Mouse (Mus musculus): Measurements from ENCODE around the gene Thsd4. TPM values are rescaled to one million over a fixed set of nuclear protein-coding genes. Genes with fewer than 3 reads are reported as not detected.
A peak's percentile ranks its signal among the peaks of the same experiment; 100 is the strongest.
"Not testable (repeated sequence)": the region's sequence is repeated elsewhere in the genome, so short reads cannot be mapped to it uniquely, and the experiment has no call there.

Thsd4 gene
- total and polyA plus RNA-seq, 2 experiments from 2014 or later, result 4.9 to 15.3 TPM

GRCm38 (mm10) chr9:60279556-60279955 lies 242.3 kb downstream of the Thsd4 start:
- Histone ChIP-seq H3K9ac (replicated peaks; ENCODE audit: low read length) (no peak overlapping the region), H3K4me3 (ENCODE audit: low read length) (no peak overlapping the region), H3K36me3 (ENCODE audit: insufficient read depth, low read length) (no peaks in the 10 kb centered on the region), H3K9me3 (ENCODE audit: low read length) (no peaks in the 10 kb centered on the region), H3K27ac (no peak overlapping the region), H3K4me1 (ENCODE audit: insufficient read depth, low read length) (no peaks in the 10 kb centered on the region), H3K27me3 (ENCODE audit: insufficient read depth, low read length) (no peaks in the 10 kb centered on the region), H3K4me2 (ENCODE audit: low read depth, low read length) (no peak overlapping the region)
- TF ChIP-seq CTCF (IDR thresholded peaks at IDR 0.05; ENCODE audit: low read depth), result no peak
- ATAC-seq, result no peak
- 88% methylated on average over 6 of the region's 6 CpGs for WGBS
- no peak for DNase-seq (ENCODE audit: low spot score)

GRCm38 (mm10) chr9:60276351-60276750 lies 245.5 kb downstream of the Thsd4 start:
- WGBS, result 27% methylated on average over 5 of the region's 5 CpGs
- H3K36me3 ChIP-seq (ENCODE audit: insufficient read depth, low read length), result no peaks in the 10 kb centered on the region
- no peak overlapping the region for H3K27ac ChIP-seq
- ATAC-seq, result no peak
- H3K4me2 ChIP-seq (ENCODE audit: low read depth, low read length), result no peak overlapping the region
- H3K9me3 ChIP-seq (ENCODE audit: low read length), result no peaks in the 10 kb centered on the region
- no peak overlapping the region for H3K9ac ChIP-seq (replicated peaks; ENCODE audit: low read length)
- no peaks in the 10 kb centered on the region for H3K4me1 ChIP-seq (ENCODE audit: insufficient read depth, low read length)
- H3K4me3 ChIP-seq (ENCODE audit: low read length), result no peak overlapping the region
- H3K27me3 ChIP-seq (ENCODE audit: insufficient read depth, low read length), result no peaks in the 10 kb centered on the region
- peak; percentile 73 for TF ChIP-seq CTCF (IDR thresholded peaks at IDR 0.05; ENCODE audit: low read depth)
- DNase-seq (ENCODE audit: low spot score), result peak; percentile 71

DNA sequence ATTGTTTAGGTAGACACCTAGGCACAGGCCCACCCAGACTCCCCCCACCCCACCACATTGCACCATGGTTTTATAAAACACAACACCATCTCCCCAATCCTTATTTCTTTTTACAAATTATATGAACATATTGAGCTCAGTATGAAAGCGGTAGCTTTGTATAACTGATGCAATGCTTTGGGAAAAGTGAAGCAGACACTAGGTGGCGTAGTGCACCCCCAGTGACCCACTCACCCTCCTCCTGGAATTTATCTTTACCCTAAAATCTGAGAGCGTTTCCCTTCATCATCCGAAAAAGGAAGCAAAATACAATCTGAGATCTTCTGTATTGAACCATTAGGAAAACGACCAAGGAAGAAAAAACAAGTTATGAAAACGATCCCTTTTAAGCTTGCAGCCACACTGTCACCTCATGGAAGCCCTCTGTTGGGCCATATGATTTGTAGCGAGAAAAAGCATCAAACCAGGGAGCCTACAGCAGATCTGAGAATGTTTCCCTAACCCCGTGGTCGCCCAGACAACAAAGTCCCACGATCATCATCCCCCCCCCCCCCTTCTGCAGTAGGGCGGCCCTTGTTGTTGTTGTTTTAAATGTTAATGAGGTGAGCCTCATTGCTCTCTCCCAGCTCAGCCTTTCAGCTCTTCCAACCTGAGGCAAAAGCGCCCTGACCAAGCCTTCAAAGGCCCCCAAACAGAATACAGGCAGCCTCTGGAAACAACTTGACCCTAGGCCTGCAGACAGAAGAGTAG lies 246.3 kb downstream of the Thsd4 start:
- no peaks in the 10 kb centered on the region for H3K27me3 ChIP-seq (ENCODE audit: insufficient read depth, low read length)
- H3K4me2 ChIP-seq (ENCODE audit: low read depth, low read length), result no peak overlapping the region
- peak; percentile 70 for TF ChIP-seq CTCF (IDR thresholded peaks at IDR 0.05; ENCODE audit: low read depth)
- WGBS, result 14% methylated on average over 12 of the region's 12 CpGs
- H3K27ac ChIP-seq, result no peak overlapping the region
- no peaks in the 10 kb centered on the region for H3K36me3 ChIP-seq (ENCODE audit: insufficient read depth, low read length)
- H3K9ac ChIP-seq (replicated peaks; ENCODE audit: low read length), result no peak overlapping the region
- no peaks in the 10 kb centered on the region for H3K4me1 ChIP-seq (ENCODE audit: insufficient read depth, low read length)
- ATAC-seq (no peak), DNase-seq (ENCODE audit: low spot score) (peak; percentile 43)
- H3K4me3 ChIP-seq (ENCODE audit: low read length), result no peak overlapping the region
- no peaks in the 10 kb centered on the region for H3K9me3 ChIP-seq (ENCODE audit: low read length)

DNA sequence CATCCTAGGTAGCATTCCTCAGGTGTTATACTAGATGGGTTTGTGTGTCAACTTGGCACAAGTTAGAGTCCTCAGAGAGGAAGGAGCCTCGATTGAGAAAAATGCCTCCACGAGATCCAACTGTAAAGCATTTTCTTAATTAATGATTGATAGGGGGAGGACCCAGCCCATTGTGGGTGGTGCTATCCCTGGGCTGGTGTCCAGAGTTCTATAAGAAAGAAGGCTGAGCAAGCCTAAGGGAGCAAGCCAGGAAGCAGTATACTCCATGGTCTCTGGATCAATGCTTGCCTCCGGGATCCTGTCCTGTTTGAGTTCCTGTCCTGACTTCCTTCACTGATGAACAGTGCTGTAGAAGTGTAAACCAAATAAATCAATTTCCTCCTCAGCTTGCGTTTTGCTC lies 247.3 kb downstream of the Thsd4 start:
- WGBS, result 69% methylated on average over 4 of the region's 4 CpGs
- Histone ChIP-seq H3K4me1 (ENCODE audit: insufficient read depth, low read length) (no peaks in the 10 kb centered on the region), H3K4me3 (ENCODE audit: low read length) (no peak overlapping the region), H3K27me3 (ENCODE audit: insufficient read depth, low read length) (no peaks in the 10 kb centered on the region), H3K9ac (replicated peaks; ENCODE audit: low read length) (no peak overlapping the region), H3K4me2 (ENCODE audit: low read depth, low read length) (no peak overlapping the region), H3K36me3 (ENCODE audit: insufficient read depth, low read length) (no peaks in the 10 kb centered on the region), H3K9me3 (ENCODE audit: low read length) (no peaks in the 10 kb centered on the region), H3K27ac (no peak overlapping the region)
- ATAC-seq (no peak), DNase-seq (ENCODE audit: low spot score) (no peak)
- no peak for TF ChIP-seq CTCF (IDR thresholded peaks at IDR 0.05; ENCODE audit: low read depth)

DNA sequence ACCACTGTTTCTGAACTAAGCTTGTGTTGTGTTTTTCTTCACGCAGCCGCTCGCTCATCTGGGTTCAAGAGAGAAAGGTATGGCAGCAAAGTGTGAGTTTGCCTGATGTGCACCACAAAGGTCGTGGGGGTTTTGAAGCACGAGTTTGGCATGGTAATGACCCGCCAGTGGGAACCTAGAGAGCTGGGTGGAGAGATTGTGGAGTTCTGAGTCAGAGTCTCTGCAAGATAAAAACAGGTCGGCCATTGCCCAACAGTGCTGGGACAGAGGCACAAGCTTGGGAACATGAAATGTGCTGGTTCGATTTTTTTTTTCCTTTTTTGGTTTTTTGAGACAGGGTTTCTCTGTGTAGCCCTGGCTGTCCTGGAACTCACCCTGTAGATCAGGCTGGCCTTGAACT lies 249.5 kb downstream of the Thsd4 start:
- H3K27me3 ChIP-seq (ENCODE audit: insufficient read depth, low read length); H3K4me3 ChIP-seq (ENCODE audit: low read length); ATAC-seq; H3K27ac ChIP-seq; DNase-seq (ENCODE audit: low spot score); H3K9ac ChIP-seq (replicated peaks; ENCODE audit: low read length); H3K9me3 ChIP-seq (ENCODE audit: low read length); H3K4me2 ChIP-seq (ENCODE audit: low read depth, low read length); H3K36me3 ChIP-seq (ENCODE audit: insufficient read depth, low read length); H3K4me1 ChIP-seq (ENCODE audit: insufficient read depth, low read length): not testable (repeated sequence)
- WGBS, result 87% methylated on average over 8 of the region's 8 CpGs

- H3K4me1 ChIP-seq (ENCODE audit: insufficient read depth, low read length), result 0 out of 2 replicates have a peak, but pooled peaks cover 7% of the 10 kb centered on the region
- WGBS, result 85% methylated on average over 2 of the region's 2 CpGs
- H3K9me3 ChIP-seq (ENCODE audit: low read length), result no peaks in the 10 kb centered on the region
- no peak overlapping the region for H3K4me2 ChIP-seq (ENCODE audit: low read depth, low read length)
- no peaks in the 10 kb centered on the region for H3K36me3 ChIP-seq (ENCODE audit: insufficient read depth, low read length)
- no peak overlapping the region for H3K27ac ChIP-seq
- DNase-seq (ENCODE audit: low spot score) (no peak), ATAC-seq (no peak)
- no peak overlapping the region for H3K4me3 ChIP-seq (ENCODE audit: low read length)
- no peaks in the 10 kb centered on the region for H3K27me3 ChIP-seq (ENCODE audit: insufficient read depth, low read length)
- no peak for TF ChIP-seq CTCF (IDR thresholded peaks at IDR 0.05; ENCODE audit: low read depth)
- no peak overlapping the region for H3K9ac ChIP-seq (replicated peaks; ENCODE audit: low read length)
Observed at GRCm38 (mm10) chr9:60271940-60272339, 249.9 kb downstream of the Thsd4 start.

- DNase-seq (ENCODE audit: low spot score) (no peak), ATAC-seq (no peak)
- no peak overlapping the region for H3K9ac ChIP-seq (replicated peaks; ENCODE audit: low read length)
- no peaks in the 10 kb centered on the region for H3K36me3 ChIP-seq (ENCODE audit: insufficient read depth, low read length)
- H3K27me3 ChIP-seq (ENCODE audit: insufficient read depth, low read length), result no peaks in the 10 kb centered on the region
- no peak overlapping the region for H3K4me3 ChIP-seq (ENCODE audit: low read length)
- 90% methylated on average over 5 of the region's 5 CpGs for WGBS
- H3K4me2 ChIP-seq (ENCODE audit: low read depth, low read length), result no peak overlapping the region
- H3K9me3 ChIP-seq (ENCODE audit: low read length), result no peaks in the 10 kb centered on the region
- no peak overlapping the region for H3K27ac ChIP-seq
- TF ChIP-seq CTCF (IDR thresholded peaks at IDR 0.05; ENCODE audit: low read depth), result no peak
- peaks cover 14% of the 10 kb centered on the region; the same call in 1 of the 2 replicates for H3K4me1 ChIP-seq (ENCODE audit: insufficient read depth, low read length)
Observed at GRCm38 (mm10) chr9:60269807-60270206, 252.0 kb downstream of the Thsd4 start.

Measured in hindbrain, postnatal 0 days (tissue).